Mouse (Mus musculus): Measurements from ENCODE around the gene Slbp. TPM values are rescaled to one million over a fixed set of nuclear protein-coding genes. Genes with fewer than 3 reads are reported as not detected.

Gene Slbp
- total and polyA plus RNA-seq, 3 experiments = 233 to 731 (median 255) TPM

DNA sequence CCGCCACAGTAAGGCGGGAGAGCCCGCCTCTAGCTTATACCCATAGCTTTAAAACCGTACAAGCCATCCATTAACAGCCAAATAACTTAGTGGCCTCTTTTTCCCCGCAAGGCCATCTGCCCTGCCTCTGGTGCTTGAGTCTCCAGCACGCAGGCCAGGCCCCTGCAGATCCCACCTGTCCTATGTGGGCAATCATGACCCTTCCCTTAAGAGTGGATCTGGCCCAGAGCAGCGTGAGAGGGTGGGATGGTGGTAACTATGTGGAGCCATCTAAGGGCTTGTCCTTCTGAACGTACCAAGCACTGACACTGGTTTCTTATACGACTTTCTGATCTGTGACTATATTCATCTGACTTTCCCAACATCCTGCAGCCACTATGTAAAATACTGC, 404 bp upstream of the Slbp start:
- H3K79me2 ChIP-seq (ENCODE audit: control insufficient read depth, insufficient read depth, low read length, poor library complexity) = peaks cover 60% of the 10 kb centered on the region
- peaks cover 12 to 39% of the 10 kb centered on the region in 2 experiments for H3K36me3 ChIP-seq (ENCODE audit: control insufficient read depth in 1 of 2, insufficient read depth in 2 of 2, low read length in 2 of 2)
- DNase-seq (ENCODE audit: low read depth, low spot score) = no peak
- peak overlapping the region; percentile 84 for H3K27ac ChIP-seq (ENCODE audit: control insufficient read depth, low read depth, low read length)
- H3K27me3 ChIP-seq (ENCODE audit: control insufficient read depth in 1 of 2, insufficient read depth in 2 of 2, low read length in 2 of 2) = no peaks in the 10 kb centered on the region
- H3K4me3 ChIP-seq (ENCODE audit: control insufficient read depth in 1 of 2, insufficient read depth in 1 of 2, low read depth in 2 of 2, low read length in 2 of 2) = peak overlapping the region in 1 of 2 experiments; percentile 42; a peak in 2 of 4 replicates
- no peak for TF ChIP-seq MEF2A (IDR thresholded peaks at IDR 0.05; ENCODE audit: extremely low read depth, insufficient replicate concordance, low read depth, low read length, poor library complexity, severe bottlenecking)
- no peak for TF ChIP-seq MXI1 (IDR thresholded peaks at IDR 0.05; ENCODE audit: low read depth, low read length)
- no peak for TF ChIP-seq ZC3H11A (IDR thresholded peaks at IDR 0.05; ENCODE audit: low read depth, low read length)
- no peak for TF ChIP-seq TAL1 (IDR thresholded peaks at IDR 0.05; ENCODE audit: low read length)
- no peak for TF ChIP-seq UBTF (IDR thresholded peaks at IDR 0.05; ENCODE audit: borderline replicate concordance, insufficient read depth, low read depth, low read length)
- TF ChIP-seq EP300 (IDR thresholded peaks at IDR 0.05; ENCODE audit: low read depth in 1 of 2, low read length in 2 of 2) = no peak
- TF ChIP-seq ZKSCAN1 (IDR thresholded peaks at IDR 0.05; ENCODE audit: low read depth, low read length) = no peak
- no peak for TF ChIP-seq MYC (IDR thresholded peaks at IDR 0.05; ENCODE audit: low read depth, low read length)
- no peak for TF ChIP-seq HCFC1 (IDR thresholded peaks at IDR 0.05; ENCODE audit: low read depth, low read length)
- TF ChIP-seq CHD2 (IDR thresholded peaks at IDR 0.05; ENCODE audit: low read length) = no peak
- no peak for TF ChIP-seq USF1 (IDR thresholded peaks at IDR 0.05; ENCODE audit: low read depth, low read length)
- TF ChIP-seq ZNF384 (IDR thresholded peaks at IDR 0.05; ENCODE audit: low read depth, low read length) = no peak
- no peak for TF ChIP-seq MAX (IDR thresholded peaks at IDR 0.05; ENCODE audit: low read length)
- H3K9ac ChIP-seq (ENCODE audit: control insufficient read depth, low read depth, low read length, poor library complexity, severe bottlenecking) = peak overlapping the region; percentile 86
- H3K9me3 ChIP-seq (replicated peaks; ENCODE audit: insufficient read depth, low read length) = no peaks in the 10 kb centered on the region
- peaks cover 4 to 22% of the 10 kb centered on the region in 2 experiments for H3K4me1 ChIP-seq (ENCODE audit: control insufficient read depth in 1 of 2, insufficient read depth in 2 of 2, low read length in 2 of 2)

DNA sequence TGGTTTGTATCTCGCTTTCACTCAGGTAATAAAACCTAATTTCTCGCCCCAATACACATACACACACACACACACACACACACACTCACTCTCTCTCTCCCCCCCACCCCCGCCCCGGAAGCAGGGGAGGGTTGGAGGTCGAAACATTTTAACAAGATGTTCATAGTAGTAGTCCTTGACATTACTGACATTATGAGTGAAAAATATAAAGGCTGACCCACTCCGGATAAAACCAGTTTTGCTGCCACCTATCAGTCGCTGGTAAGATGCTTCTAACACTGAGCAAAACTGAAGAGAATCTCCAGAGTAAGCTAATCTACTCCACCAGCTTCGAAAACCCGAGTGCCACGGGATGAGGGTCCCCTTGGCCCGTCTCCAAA, 843 bp downstream of the Slbp start:
- peak overlapping the region; percentile 88 for H3K9ac ChIP-seq (ENCODE audit: control insufficient read depth, low read depth, low read length, poor library complexity, severe bottlenecking)
- H3K27me3 ChIP-seq (ENCODE audit: control insufficient read depth in 1 of 2, insufficient read depth in 2 of 2, low read length in 2 of 2) = no peaks in the 10 kb centered on the region
- no peaks in the 10 kb centered on the region for H3K9me3 ChIP-seq (replicated peaks; ENCODE audit: insufficient read depth, low read length)
- H3K27ac ChIP-seq (ENCODE audit: control insufficient read depth, low read depth, low read length) = peak overlapping the region; percentile 88
- H3K4me1 ChIP-seq (ENCODE audit: control insufficient read depth in 1 of 2, insufficient read depth in 2 of 2, low read length in 2 of 2) = peaks cover 4 to 17% of the 10 kb centered on the region in 2 experiments
- DNase-seq (ENCODE audit: low read depth, low spot score) = no peak
- peak overlapping the region; percentile 40 to 79 for H3K4me3 ChIP-seq (ENCODE audit: control insufficient read depth in 1 of 2, insufficient read depth in 1 of 2, low read depth in 2 of 2, low read length in 2 of 2)
- TF ChIP-seq POLR2A (IDR thresholded peaks at IDR 0.05; ENCODE audit: control insufficient read depth in 1 of 2, insufficient read depth in 1 of 2, low read depth in 1 of 2, low read length in 2 of 2, poor library complexity in 1 of 2) (no peak), MXI1 (IDR thresholded peaks at IDR 0.05; ENCODE audit: low read depth, low read length) (no peak), E2F4 (IDR thresholded peaks at IDR 0.05; ENCODE audit: borderline replicate concordance, low read depth, low read length) (no peak), ELF1 (IDR thresholded peaks at IDR 0.05; ENCODE audit: low read depth, low read length) (no peak), MYC (IDR thresholded peaks at IDR 0.05; ENCODE audit: low read depth, low read length) (no peak), MEF2A (IDR thresholded peaks at IDR 0.05; ENCODE audit: extremely low read depth, insufficient replicate concordance, low read depth, low read length, poor library complexity, severe bottlenecking) (no peak), POLR2AphosphoS5 (IDR thresholded peaks at IDR 0.05; ENCODE audit: borderline replicate concordance, low read depth, low read length) (no peak), ZMIZ1 (IDR thresholded peaks at IDR 0.05; ENCODE audit: low read depth, low read length) (no peak), HCFC1 (IDR thresholded peaks at IDR 0.05; ENCODE audit: low read depth, low read length) (no peak), ZKSCAN1 (IDR thresholded peaks at IDR 0.05; ENCODE audit: low read depth, low read length) (no peak), CHD2 (IDR thresholded peaks at IDR 0.05; ENCODE audit: low read length) (no peak), MAX (IDR thresholded peaks at IDR 0.05; ENCODE audit: low read length) (no peak), MYB (IDR thresholded peaks at IDR 0.05; ENCODE audit: low read depth, low read length) (no peak), USF1 (IDR thresholded peaks at IDR 0.05; ENCODE audit: low read depth, low read length) (no peak), GATA1 (IDR thresholded peaks at IDR 0.05; ENCODE audit: low read depth, low read length) (no peak)
- H3K79me2 ChIP-seq (ENCODE audit: control insufficient read depth, insufficient read depth, low read length, poor library complexity) = peaks cover 55% of the 10 kb centered on the region
- peaks cover 17 to 48% of the 10 kb centered on the region in 2 experiments for H3K36me3 ChIP-seq (ENCODE audit: control insufficient read depth in 1 of 2, insufficient read depth in 2 of 2, low read length in 2 of 2)

Measured in MEL (cell line).